Mouse (Mus musculus) limb, embryonic 11.5 days (tissue): ENCODE measurements at regions not wholly inside any gene's neighbourhood (a gene's known extent, or its start where the extent isn't known, plus 50 kb on each side); places are given as distances from the start of the nearest gene placed in this dataset.
"Not testable (repeated sequence)": the region's sequence is repeated elsewhere in the genome, so short reads cannot be mapped to it uniquely, and the experiment has no call there.

Source experiments
- ATAC-seq: fragments of 200-750 bp; cut with Nextera tagmentation; 2 replicates; pipeline ENCODE4 v1.8.0; 2017; ENCODE audit warnings: low read depth; ENCODE audit not compliant: insufficient number of reproducible peaks, low FRiP score, low TSS enrichment
- DNase-seq: peaks from one replicate; pipeline ENCODE4 v3.0.0-alpha.2; 2015; ENCODE audit warnings: low spot score
- H3K27ac ChIP-seq: fragments of 300-500 bp; sonication (generic); replicated peaks from 2 replicates; pipeline ENCODE4 v1.5.1; 2014; ENCODE audit warnings: low read depth, mild to moderate bottlenecking, low read length
- H3K27me3 ChIP-seq: fragments of 300-500 bp; sonication (generic); 2 replicates; pipeline ENCODE4 v1.6.1; 2014; ENCODE audit warnings: mild to moderate bottlenecking, low read length, mixed read lengths; ENCODE audit not compliant: control insufficient read depth, insufficient read depth
- H3K36me3 ChIP-seq: fragments of 300-500 bp; sonication (generic); 2 replicates; pipeline ENCODE4 v1.6.1; 2014; ENCODE audit warnings: mild to moderate bottlenecking, low read length, moderate library complexity, mixed read lengths; ENCODE audit not compliant: control insufficient read depth, insufficient read depth
- H3K4me1 ChIP-seq: fragments of 300-500 bp; sonication (generic); 2 replicates; pipeline ENCODE4 v1.6.1; 2014; ENCODE audit warnings: low read length, mixed read lengths; ENCODE audit not compliant: control insufficient read depth, insufficient read depth
- H3K4me2 ChIP-seq: fragments of 300-500 bp; sonication (generic); 2 replicates; pipeline ENCODE4 v1.6.1; 2014; ENCODE audit warnings: low read depth, mild to moderate bottlenecking, moderate library complexity; ENCODE audit not compliant: severe bottlenecking
- H3K4me3 ChIP-seq: fragments of 300-500 bp; sonication (generic); 2 replicates; pipeline ENCODE4 v1.5.1; 2014; ENCODE audit warnings: low read depth, low read length
- H3K9ac ChIP-seq: fragments of 300-500 bp; sonication (generic); 2 replicates; pipeline ENCODE4 v1.6.1; 2014; ENCODE audit warnings: mild to moderate bottlenecking, low read length
- H3K9me3 ChIP-seq: fragments of 300-500 bp; sonication (generic); 2 replicates; pipeline ENCODE4 v1.6.1; 2016; ENCODE audit warnings: low read length; ENCODE audit not compliant: control insufficient read depth
- WGBS: fragments of 180-500 bp; shearing (Covaris S2); extraction: QIAGEN DNeasy Blood & Tissue Kit; methylation state at CpG from one replicate; pipeline ENCODE4 v1.1.7; 2014; 5-methylcytosine and 5-hydroxymethylcytosine counted together

DNA sequence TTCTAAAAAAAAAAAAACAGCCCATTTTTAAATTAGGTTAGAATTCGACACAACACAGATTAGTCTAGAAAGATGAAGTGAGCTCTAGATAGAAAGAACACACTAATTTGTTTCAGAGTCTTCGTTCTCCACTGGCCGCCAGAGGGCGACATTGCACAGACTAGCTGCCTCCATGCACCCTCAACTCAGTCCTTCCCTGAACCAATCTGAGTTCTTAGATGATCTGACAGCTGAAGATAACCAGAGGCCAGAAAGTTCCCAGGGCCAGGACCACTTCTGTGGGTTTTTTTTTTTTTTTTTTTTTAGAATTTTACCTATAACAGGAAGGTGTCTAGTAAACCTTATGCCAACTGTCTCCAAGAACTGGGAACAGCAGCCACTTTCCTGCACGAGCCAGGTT is 605.8 kb upstream of the Olfr1507 start:
- H3K9me3 ChIP-seq, H3K4me1 ChIP-seq, H3K4me3 ChIP-seq, H3K9ac ChIP-seq, ATAC-seq, H3K27ac ChIP-seq, H3K27me3 ChIP-seq, H3K36me3 ChIP-seq, H3K4me2 ChIP-seq: not testable (repeated sequence)
- peak; percentile 20 for DNase-seq
- 31% methylated on average over 5 of the region's 5 CpGs for WGBS

DNA sequence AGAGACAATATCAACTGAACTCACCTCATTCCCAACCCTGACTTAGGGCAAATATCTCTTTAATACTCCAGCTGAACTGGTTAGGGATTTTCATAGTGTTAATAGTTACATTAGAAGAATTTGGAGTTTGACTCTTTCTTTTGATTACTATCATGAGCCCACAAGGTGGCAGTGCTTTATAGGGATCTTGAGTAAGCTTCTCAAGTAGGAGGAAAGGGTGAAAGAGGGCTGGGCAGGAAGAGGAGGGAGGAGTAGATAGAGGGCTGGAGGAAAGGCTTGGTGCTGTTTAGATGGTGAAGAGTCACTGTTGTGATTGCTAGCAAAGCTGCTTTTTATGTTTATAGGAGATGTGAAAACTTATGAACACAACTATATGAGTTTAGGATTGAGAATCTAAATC is 595.4 kb upstream of the Olfr1507 start:
- H3K36me3 ChIP-seq, H3K9ac ChIP-seq, H3K4me1 ChIP-seq, H3K9me3 ChIP-seq, H3K4me3 ChIP-seq, ATAC-seq, DNase-seq, H3K4me2 ChIP-seq, H3K27me3 ChIP-seq, H3K27ac ChIP-seq: not testable (repeated sequence)

DNA sequence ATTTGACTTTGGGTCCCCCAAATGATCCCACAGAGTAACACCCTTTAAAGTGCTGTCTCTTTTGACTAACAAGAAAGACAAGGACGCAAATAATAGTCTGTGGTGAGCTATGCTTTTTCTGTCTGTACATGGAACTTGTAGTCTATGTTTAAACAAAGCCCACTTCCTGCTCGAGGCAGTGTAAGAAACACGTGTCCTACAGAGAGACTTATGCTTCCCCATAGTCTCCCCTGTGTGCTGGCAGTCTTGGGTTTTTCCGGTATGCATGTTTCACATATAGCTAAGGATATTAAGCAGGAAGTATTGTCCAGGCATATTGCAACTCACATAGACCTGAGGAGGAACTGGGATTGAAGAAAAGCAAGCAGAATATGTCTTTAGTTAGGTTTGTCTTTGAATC is 586.3 kb upstream of the Olfr1507 start:
- H3K36me3 ChIP-seq, H3K4me2 ChIP-seq: not testable (repeated sequence)

DNA sequence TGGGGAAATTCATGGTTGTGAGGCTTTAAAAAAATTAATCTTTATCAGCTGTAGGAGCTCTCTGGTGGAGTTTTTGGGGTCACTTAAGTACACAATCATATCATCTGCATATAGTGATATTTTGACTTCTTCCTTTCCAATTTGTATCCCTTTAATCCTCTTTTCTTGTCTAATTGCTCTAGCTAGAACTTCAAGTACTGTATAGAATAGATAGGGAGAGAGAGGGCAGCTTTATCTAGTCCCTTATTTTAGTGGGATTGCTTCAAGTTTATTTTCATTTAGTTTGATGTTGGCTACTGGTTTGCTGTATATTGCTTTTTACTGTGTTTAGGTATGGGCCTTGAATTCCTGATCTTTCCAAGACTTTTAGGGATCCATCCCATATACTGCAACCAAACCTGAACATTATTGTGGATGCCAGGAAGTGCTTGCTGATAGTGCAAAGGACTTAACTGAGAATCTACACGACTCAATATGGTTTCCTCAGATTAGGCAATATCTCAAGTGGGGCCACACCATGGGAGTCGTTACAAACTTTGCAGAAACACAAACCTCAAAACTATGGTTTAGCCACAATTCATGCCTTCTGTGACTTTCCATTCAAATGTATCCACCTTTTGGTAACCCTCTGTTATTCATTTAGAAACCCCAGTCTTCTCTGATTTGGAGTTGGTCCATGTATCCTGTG is 585.6 kb upstream of the Olfr1507 start:
- H3K9ac ChIP-seq, H3K36me3 ChIP-seq, ATAC-seq, DNase-seq, H3K4me3 ChIP-seq, H3K9me3 ChIP-seq, H3K27ac ChIP-seq, H3K27me3 ChIP-seq, H3K4me2 ChIP-seq, H3K4me1 ChIP-seq: not testable (repeated sequence)
- no CpG with 5 or more reads among the region's 2 CpGs for WGBS

More for the DNA sequence above, 586.3 kb upstream of the Olfr1507 start:
- H3K4me1 ChIP-seq, H3K9ac ChIP-seq, H3K9me3 ChIP-seq, H3K27ac ChIP-seq, ATAC-seq, DNase-seq, H3K27me3 ChIP-seq, H3K4me3 ChIP-seq: not testable (repeated sequence)
- 82% methylated on average over 3 of the region's 4 CpGs for WGBS

DNA sequence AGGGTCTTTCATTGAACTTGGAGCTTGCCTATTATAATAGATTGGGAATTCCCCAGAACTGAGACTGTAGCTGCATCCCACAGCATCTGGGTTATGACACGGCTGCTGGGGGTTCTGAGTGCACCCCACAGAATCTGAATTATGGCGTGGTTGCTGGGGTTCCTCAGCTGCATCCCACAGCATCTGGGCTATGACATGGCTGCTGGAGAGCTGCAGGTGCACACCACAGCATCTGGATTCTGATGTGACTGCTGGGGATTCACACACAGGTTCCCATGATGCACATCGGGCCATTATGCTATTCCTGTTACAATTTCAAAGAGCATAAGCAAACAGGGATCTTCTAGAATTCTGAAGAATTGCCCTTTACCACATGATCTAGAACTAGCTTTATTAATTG is 585.0 kb upstream of the Olfr1507 start:
- WGBS: 72% methylated on average over 3 of the region's 3 CpGs
- H3K4me2 ChIP-seq, H3K27ac ChIP-seq, H3K36me3 ChIP-seq, H3K4me3 ChIP-seq, H3K27me3 ChIP-seq, DNase-seq, ATAC-seq, H3K4me1 ChIP-seq, H3K9me3 ChIP-seq, H3K9ac ChIP-seq: not testable (repeated sequence)

DNA sequence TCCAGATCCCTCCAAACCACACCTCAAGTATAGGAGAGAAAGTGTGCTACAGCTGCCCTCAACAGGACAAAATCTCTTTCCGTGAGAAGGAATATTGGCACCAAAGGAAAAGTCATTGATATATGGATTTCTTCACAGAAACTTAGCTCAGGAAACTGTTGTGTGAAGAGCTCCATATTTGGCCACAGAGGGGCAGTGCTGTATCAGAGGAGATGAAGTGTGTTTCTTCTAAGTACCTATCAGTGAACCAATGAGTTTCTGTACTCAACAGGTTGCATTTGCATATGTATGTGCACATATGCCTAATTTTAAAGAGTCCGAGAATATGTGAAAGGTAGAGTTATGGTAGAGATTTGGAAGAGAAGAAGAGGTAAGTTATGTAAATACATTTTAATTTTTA is 580.4 kb upstream of the Olfr1507 start:
- H3K9me3 ChIP-seq, H3K36me3 ChIP-seq, H3K4me2 ChIP-seq, H3K4me3 ChIP-seq, H3K27me3 ChIP-seq, ATAC-seq, H3K27ac ChIP-seq, H3K9ac ChIP-seq, DNase-seq, H3K4me1 ChIP-seq: not testable (repeated sequence)
- 86% methylated on average over 2 of the region's 2 CpGs for WGBS

DNA sequence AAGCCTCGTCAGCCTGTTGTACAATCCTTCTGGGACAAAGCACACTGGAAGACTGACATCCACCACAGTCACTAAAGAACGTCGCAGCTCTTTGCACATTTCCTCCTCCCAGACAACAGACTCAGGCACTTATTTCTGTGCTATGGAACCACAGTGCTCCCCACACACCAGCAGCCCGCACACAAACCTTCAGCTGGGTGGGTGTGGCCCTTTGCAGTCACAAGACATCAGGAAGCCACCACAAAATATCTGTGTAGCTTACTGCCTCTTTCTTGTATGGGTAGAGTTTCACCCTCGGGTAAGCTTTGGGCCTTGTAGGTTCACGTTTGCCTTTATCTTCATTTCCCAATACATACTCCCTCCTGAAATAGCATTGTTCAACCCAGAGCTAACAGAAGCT is 577.6 kb upstream of the Olfr1507 start:
- not testable (repeated sequence) for H3K9me3 ChIP-seq, H3K9ac ChIP-seq, H3K4me1 ChIP-seq, H3K4me2 ChIP-seq, H3K4me3 ChIP-seq, H3K27ac ChIP-seq, ATAC-seq, H3K27me3 ChIP-seq, DNase-seq, H3K36me3 ChIP-seq
- WGBS: 87% methylated on average over 6 of the region's 6 CpGs

DNA sequence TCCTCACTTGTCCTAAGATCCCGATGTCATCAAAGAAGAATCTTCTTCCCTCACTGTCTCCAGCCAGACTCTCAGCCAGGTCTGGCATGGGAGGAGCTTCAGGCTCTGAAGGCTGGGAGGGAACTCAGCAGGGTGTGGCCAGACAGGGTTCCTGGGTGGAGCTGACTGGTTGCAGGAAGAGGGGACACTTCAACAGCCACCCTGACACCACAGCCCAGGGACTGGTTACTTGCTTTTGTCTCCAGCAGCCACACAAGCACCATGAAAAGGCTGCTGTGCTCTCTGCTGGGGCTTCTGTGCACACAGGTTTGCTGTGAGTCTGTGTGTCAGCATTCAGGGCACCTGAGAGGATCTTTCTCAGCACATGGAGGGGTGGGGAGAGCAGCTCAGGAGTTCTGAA is 577.0 kb upstream of the Olfr1507 start:
- not testable (repeated sequence) for H3K27me3 ChIP-seq, H3K4me1 ChIP-seq, H3K9me3 ChIP-seq, DNase-seq, H3K27ac ChIP-seq, H3K9ac ChIP-seq, H3K4me2 ChIP-seq, H3K4me3 ChIP-seq, H3K36me3 ChIP-seq, ATAC-seq
- no CpG with 5 or more reads among the region's 1 CpGs for WGBS

DNA sequence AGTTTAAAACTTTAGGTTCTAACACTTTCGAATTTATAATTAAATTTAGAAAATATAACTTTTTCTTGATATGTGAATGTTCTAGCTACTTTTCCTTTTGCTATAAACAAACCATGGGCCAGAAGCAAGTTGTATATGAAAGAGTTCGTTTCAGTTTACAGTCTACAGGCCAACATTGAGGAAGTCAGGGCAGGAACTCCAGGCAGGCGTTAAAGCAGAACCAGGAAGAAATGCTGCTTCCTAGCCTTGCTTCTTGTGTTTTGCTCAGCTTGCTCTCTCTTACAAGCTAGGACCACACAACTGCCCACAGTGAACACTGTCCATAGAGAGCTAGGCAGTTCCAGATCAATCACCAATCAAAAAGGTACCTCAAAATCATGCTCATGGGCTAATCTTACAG is 558.9 kb upstream of the Olfr1507 start:
- H3K9ac ChIP-seq, DNase-seq, H3K4me1 ChIP-seq, H3K27ac ChIP-seq, H3K36me3 ChIP-seq, H3K4me2 ChIP-seq, H3K9me3 ChIP-seq, ATAC-seq, H3K4me3 ChIP-seq, H3K27me3 ChIP-seq: not testable (repeated sequence)
- WGBS: 85% methylated on average over 2 of the region's 3 CpGs
